Mouse (Mus musculus): ENCODE results near the gene Gstt4.
"Not testable (repeated sequence)": the region's sequence is repeated elsewhere in the genome, so short reads cannot be mapped to it uniquely, and the experiment has no call there.

Gstt4 gene

DNA sequence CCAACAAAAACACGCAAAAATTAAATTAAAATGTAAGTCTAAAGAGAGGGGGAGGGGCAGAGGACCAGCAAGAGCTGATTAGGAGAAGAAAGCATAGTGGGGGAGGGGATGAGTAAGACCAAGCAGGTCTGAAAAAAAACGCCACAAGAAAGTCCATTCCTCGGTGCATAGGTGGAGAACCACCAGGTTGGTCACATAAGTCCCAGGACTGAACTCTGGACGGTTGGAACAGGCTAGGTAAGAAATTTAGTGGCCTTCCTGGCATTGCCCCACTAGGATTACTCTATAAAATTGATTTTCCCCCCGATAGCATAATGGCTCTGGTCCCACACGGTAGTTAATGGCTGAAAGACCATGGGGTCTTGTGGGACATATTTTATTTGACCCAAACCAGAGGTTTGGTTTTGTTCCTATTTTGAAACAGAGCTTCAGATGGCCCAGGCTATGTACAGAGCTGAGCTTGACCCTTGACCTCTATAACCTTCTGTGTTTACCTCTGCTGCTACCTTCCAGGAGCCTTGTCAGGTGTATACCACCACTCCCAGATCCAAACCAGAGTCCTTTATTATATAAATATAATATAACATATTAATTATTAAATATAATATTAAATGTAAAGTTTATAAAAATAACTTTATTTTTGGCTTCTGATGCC is 33.1 kb downstream of the Gstt4 start:
- DNase-seq, result no peak

DNA sequence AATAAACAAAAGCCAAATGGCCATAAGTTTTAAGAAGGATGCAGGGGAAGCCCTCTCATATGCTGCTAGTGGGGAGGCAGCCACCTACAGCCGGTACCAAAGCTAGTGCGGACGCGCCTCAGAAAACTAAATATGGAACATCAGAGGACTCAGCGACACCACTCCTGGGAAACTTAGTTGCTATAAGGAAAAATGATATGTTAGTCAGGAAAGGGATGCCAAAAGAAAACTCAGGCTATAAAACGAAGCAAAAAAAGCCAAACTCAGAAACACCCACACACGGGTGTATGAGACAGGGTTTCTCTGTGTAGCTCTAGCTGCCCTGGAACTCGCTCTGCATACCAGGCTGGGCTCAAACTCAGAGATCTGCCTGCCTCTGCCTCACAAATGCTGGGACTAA is 34.1 kb downstream of the Gstt4 start:
- no peak for DNase-seq

GRCm38 (mm10) chr10:75785442-75785841 is 36.9 kb downstream of the Gstt4 start:
- no peak for DNase-seq

DNA sequence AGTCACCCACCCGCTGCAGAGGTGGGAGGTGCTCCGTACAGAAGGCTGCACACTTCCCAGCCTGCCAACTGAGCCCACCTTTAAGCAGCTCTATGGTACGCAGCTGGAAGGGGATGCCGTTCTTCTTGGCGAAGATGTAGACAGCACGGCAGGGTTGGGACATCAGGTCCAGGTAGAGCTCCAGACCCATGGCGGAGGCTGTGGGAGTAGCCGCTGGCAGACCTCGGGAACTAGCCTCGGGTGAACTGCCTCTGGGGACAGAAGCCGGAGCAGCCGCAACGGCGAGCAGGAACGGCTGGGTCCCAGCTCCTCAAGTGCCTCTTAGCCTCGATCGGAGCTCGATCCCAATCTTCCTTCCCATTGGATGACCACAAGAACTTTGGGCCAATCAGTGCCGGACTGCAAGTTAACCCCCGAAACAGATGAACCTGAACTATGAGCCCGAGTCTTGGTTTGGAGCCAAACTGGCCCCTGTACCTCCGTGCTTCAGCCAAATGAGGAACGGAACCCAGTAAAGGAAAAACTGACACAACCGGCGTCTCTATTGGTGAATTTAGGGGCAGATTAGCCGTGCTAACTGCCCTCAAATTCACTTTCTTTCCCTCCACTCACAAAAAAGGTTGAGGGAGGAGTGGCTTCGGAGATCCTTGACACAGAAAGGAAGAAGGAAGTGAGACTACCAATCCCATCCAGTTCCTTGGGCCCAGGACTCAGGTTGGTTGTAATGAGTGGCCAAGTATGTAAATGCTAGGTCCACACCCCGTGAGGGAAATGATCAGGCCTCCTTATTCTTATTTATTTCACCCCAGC is 41.4 kb downstream of the Gstt4 start, which contains the start of the genes Gm20441 and Gstt3:
Gene Gm20441, minus strand, starts transcription at position 186 of the 810 bp plus-strand sequence.
Gene Gstt3, minus strand, starts transcription at position 646 of the 810 bp plus-strand sequence.
- peak; percentile 89 for DNase-seq

DNA sequence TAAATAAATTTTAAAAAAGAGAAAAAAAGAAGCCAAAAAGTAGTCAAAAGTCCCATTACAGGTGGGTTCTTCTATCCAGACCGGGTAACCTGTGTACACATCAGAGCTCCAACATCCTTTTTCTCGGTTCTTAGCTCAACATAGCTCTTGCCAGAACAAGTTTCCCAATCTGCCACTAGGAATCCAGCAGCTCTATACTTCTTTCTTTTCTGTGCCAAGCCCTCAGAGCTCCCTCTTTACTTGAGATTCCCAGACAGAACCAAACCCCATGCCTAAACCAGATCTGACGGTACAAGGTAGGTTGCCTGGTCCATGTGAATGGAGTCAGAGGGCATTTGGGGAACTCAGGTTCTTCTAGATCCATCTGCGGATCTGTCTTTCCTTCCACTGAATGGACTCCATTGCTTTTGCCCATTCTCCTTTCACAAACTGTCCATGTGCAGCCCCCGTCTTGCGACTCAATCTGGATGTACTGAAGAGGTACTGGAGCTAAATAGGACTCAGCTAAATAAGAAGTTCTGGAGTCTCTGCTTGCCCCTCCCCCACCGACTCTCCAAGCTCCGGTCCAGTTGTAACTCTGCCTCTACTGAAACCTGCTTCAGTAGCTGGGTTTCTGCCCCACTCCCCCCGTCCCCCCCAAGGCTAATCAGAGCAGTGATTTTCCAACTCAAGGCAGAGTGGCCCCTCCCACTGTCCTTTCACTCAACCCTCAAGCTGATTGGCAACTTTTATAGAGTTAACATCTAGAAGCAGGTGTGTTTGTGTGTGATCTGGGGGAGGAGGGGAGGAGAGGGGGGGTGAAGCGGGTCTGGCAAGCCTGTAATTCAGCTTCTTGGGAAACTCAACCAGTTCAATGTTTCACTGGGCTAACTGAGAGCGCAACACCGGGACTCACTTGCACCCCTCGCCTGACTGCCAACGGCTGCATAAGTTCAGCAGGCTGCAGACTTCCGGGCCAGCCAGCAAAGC is 42.9 kb downstream of the Gstt4 start:
- DNase-seq, result peak; percentile 65

- DNase-seq, result no peak
Measured at GRCm38 (mm10) chr10:75777885-75778284, 44.5 kb downstream of the Gstt4 start.

GRCm38 (mm10) chr10:75776562-75776961 is 45.8 kb downstream of the Gstt4 start:
- no peak for DNase-seq

GRCm38 (mm10) chr10:75774587-75774986 is 47.8 kb downstream of the Gstt4 start:
- no peak for DNase-seq

GRCm38 (mm10) chr10:75774102-75774501 is 48.2 kb downstream of the Gstt4 start:
- DNase-seq, result no peak

DNA sequence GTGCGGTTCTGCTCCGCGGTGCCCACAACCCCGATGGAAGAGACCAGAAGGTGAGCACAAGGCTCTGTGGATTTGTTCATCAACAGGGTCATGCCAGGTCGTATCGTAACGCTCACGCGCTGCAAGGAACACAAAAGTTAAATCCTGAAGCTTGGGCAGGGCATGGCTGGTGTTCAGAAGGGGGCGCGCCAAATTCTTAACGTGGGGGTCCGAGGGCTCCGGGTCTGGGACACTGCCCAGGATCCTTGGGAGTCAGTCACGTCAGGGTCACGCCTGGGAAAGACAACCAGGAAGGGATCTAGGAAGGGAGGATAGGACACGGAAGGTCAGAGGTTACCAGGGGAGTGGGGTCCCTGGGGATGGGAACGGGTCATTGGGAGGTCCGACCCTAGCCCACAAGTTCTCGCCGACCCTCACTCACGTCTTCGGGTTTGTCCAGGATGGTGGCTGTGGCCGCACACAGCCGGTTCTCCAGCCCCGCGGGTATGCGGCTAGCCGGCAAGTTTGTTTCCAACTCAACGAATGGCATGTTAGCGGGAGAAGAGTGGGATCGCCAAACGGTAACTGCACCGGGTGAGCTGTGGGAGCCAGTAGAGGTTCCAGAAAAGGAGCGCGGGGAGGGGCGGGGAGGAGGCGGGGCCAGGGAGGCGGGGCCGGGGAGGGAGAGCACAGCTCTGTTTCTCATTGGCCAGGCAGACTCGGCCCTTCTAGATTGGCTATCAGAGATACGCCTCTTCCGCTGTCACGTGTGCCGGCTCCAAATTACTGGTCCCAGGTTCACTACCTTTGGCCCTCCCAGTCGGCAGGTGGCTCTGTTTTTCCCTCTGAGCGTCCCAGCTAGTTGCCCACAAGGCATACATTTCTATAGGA is 49.3 kb downstream of the Gstt4 start, which contains the start of gene Ddt:
Gene Ddt, minus strand, starts transcription at position 620 of the 870 bp plus-strand sequence.
- peak; percentile 94 for DNase-seq

DNA sequence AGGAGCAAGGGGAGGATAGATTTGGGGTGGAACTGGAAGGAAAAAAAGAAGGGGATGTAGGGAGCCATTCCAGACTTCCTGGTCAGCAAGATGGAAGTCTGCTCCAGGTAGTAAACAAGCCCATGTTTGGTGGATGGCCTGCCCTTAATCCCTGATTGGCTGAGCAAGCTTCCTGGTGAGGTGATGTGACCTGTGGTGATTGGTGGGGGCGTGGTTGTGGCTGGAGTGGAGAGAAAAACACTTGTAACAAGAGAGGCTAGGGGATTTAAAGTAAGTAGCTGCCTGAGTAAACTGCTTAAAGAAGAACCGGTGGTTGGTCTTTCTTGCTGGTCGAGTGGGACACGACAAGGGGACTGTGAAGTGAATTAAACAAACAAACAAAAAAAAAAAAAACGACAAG is 54.6 kb downstream of the Gstt4 start:
- not testable (repeated sequence) for DNase-seq

GRCm38 (mm10) chr10:75766856-75767255 is 55.5 kb downstream of the Gstt4 start:
- peak; percentile 32 for DNase-seq
